ENCODE assay signal across 21 mouse cellular contexts in genomic region chr10:59268109-59268508, GRCm38 (mm10).
"Had no signal": no experiment of that assay in that cellular context is flagged by ENCODE, and none has a peak within 500 bp of the region (broad histone marks: within the 10 kb centered on the region; RNA-seq: fewer than 3 reads in every experiment).

No protein-coding gene starts in this region.

- DNase-seq: kidney, adult 11 months; kidney, adult 8-10 months; kidney, postnatal 10 days; layer of hippocampus, postnatal 36 days; lung, adult 18-20 months; lung, postnatal 14 days; lung, postnatal 4 days; right cerebral cortex, adult 18-20 months; right cerebral cortex, postnatal 14 days; right cerebral cortex, postnatal 4 days; spleen, adult 18-20 months; thymus, postnatal 25 days had no signal

- H3K4me2 ChIP-seq: kidney, embryonic 15.5 days; limb, embryonic 12.5 days; limb, embryonic 15.5 days; liver, embryonic 12.5 days; liver, embryonic 15.5 days; midbrain, embryonic 12.5 days; midbrain, embryonic 15.5 days; stomach, embryonic 15.5 days had no signal

- H3K4me1 ChIP-seq: midbrain, embryonic 12.5 days; midbrain, embryonic 15.5 days had no signal

- H3K27ac ChIP-seq: kidney, embryonic 15.5 days; left cerebral cortex, adult 2 months; limb, embryonic 12.5 days; limb, embryonic 15.5 days; liver, embryonic 12.5 days; liver, embryonic 15.5 days; midbrain, embryonic 12.5 days; midbrain, embryonic 15.5 days; stomach, embryonic 15.5 days had no signal

- ATAC-seq: liver, embryonic 12.5 days; midbrain, embryonic 15.5 days had no signal

- H3K9ac ChIP-seq: kidney, embryonic 15.5 days; limb, embryonic 12.5 days; limb, embryonic 15.5 days; liver, embryonic 12.5 days; liver, embryonic 15.5 days; midbrain, embryonic 12.5 days; midbrain, embryonic 15.5 days; stomach, embryonic 15.5 days had no signal

- H3K27me3 ChIP-seq: kidney, embryonic 15.5 days; limb, embryonic 12.5 days; limb, embryonic 15.5 days; liver, embryonic 12.5 days; liver, embryonic 15.5 days; midbrain, embryonic 12.5 days; midbrain, embryonic 15.5 days; stomach, embryonic 15.5 days had no signal

- H3K36me3 ChIP-seq: kidney, embryonic 15.5 days; limb, embryonic 12.5 days; limb, embryonic 15.5 days; liver, embryonic 12.5 days; liver, embryonic 15.5 days; midbrain, embryonic 12.5 days; midbrain, embryonic 15.5 days; stomach, embryonic 15.5 days had no signal

- H3K9me3 ChIP-seq: kidney, embryonic 15.5 days; limb, embryonic 12.5 days; limb, embryonic 15.5 days; liver, embryonic 12.5 days; liver, embryonic 15.5 days; midbrain, embryonic 12.5 days; midbrain, embryonic 15.5 days; stomach, embryonic 15.5 days had no signal

- H3K4me3 ChIP-seq: kidney, embryonic 15.5 days; left cerebral cortex, adult 2 months; limb, embryonic 12.5 days; limb, embryonic 15.5 days; liver, embryonic 12.5 days; liver, embryonic 15.5 days; midbrain, embryonic 12.5 days; midbrain, embryonic 15.5 days; stomach, embryonic 15.5 days had no signal
